Mouse (Mus musculus) forebrain, embryonic 14.5 days (tissue): ENCODE measurements around the gene Caap1. TPM values are rescaled to one million over a fixed set of nuclear protein-coding genes. Genes with fewer than 3 reads are reported as not detected.

Source experiments
- ATAC-seq: fragments of 200-750 bp; cut with Nextera tagmentation; 2 replicates; pipeline ENCODE4 v1.8.0; 2017; ENCODE audit warnings: mild to moderate bottlenecking, moderate library complexity
- DNase-seq: peaks from one replicate; pipeline ENCODE4 v3.0.0-alpha.2; 2015; ENCODE audit warnings: low spot score
- H3K27ac ChIP-seq: fragments of 300-500 bp; sonication (generic); 2 replicates; pipeline ENCODE4 v1.5.1; 2014; ENCODE audit warnings: low read depth, mild to moderate bottlenecking, control low read depth, low read length, moderate library complexity
- H3K27me3 ChIP-seq: fragments of 300-500 bp; sonication (generic); replicated peaks from 2 replicates; pipeline ENCODE4 v1.6.1; 2014; ENCODE audit warnings: low read length, control low read depth, mixed read lengths; ENCODE audit not compliant: control insufficient read depth, insufficient read depth
- H3K36me3 ChIP-seq: fragments of 300-500 bp; sonication (generic); 2 replicates; pipeline ENCODE4 v1.6.1; 2014; ENCODE audit warnings: low read length, control low read depth; ENCODE audit not compliant: control insufficient read depth, insufficient read depth
- H3K4me1 ChIP-seq: fragments of 300-500 bp; sonication (generic); 2 replicates; pipeline ENCODE4 v1.6.1; 2014; ENCODE audit warnings: antibody characterized with exemption, low read length, control low read depth; ENCODE audit not compliant: control insufficient read depth, insufficient read depth
- H3K4me2 ChIP-seq: fragments of 300-500 bp; sonication (generic); 2 replicates; pipeline ENCODE4 v1.6.1; 2014; ENCODE audit warnings: mild to moderate bottlenecking, control low read depth, low read length
- H3K4me3 ChIP-seq: fragments of 300-500 bp; sonication (generic); 2 replicates; pipeline ENCODE4 v1.5.1; 2014; ENCODE audit warnings: low read depth, low read length, control low read depth
- H3K9ac ChIP-seq: fragments of 300-500 bp; sonication (generic); 2 replicates; pipeline ENCODE4 v1.6.1; 2014; ENCODE audit warnings: mild to moderate bottlenecking, low read length, control low read depth, moderate library complexity
- H3K9me3 ChIP-seq: fragments of 300-500 bp; sonication (generic); replicated peaks from 2 replicates; pipeline ENCODE4 v1.6.1; 2016; ENCODE audit warnings: low read length, control low read depth, mixed read lengths; ENCODE audit not compliant: control insufficient read depth
- WGBS: fragments of 180-500 bp; shearing (Covaris S2); extraction: QIAGEN DNeasy Blood & Tissue Kit; methylation state at CpG from one replicate; pipeline ENCODE4 v1.1.7; 2014; 5-methylcytosine and 5-hydroxymethylcytosine counted together
- polyA plus RNA-seq: library from polyadenylated mRNA; unstranded; fragments of >200 nt; fragmentation: Nextera tagmentation; extraction: Ambion mirVana; gene quantifications from 2 replicates; pipeline ENCODE4 v1.2.1, GENCODE M21; 2014

Caap1 gene
- polyA plus RNA-seq, result 22.8 and 23.0 TPM in 2 replicates

DNA sequence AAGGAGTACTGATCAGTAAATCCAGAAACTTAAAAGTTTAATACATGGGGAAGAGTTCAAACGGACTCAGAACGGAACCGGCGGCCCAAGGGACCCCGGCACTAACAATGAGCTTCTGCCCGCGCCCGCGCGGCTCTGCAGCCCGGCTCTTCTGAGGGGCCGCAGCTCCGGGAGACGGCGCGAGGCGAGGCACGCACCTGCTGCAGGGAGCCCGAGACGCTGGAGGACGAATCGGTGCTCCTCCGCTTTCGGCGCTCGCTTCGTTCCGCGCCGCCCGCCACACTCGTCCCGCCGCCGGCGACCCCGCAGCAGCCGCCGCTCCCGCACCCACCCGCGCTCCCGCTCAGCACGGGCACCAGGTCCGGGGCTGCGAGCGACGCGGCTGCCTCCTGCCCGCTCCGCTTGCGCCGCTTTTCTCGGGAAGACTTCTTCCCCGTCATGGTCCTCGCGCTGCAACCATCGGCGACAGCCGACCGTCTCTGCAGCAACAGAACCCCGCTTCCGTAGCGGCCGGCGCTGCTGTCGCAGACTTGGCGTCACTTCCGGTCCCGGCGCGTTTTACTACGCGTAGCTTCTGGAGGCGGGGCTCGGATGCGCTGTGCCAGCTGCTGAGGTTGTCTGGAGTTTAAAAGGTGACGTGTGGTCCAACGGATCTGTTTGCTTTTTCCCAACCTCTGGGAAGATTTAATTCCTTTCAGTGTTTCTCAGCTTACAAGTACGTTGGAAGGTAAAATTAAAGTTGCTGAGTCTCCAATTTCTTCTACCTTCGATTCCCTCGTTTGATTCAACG, at the start of gene Caap1, which contains the start of gene Gm10306:
TSS of gene Caap1 (minus strand) at position 532 of the 790 bp plus-strand sequence.
TSS of gene Gm10306 (plus strand) at position 282 of the 790 bp plus-strand sequence.
- 2% methylated on average over 71 of the region's 83 CpGs for WGBS
- peak; percentile 99 for ATAC-seq
- Histone ChIP-seq H3K4me1 (peaks cover 8% of the 10 kb centered on the region; the same call in 1 of the 2 replicates), H3K9ac (peak within 1 kb of the TSS; percentile 89), H3K27me3 (no peaks in the 10 kb centered on the region), H3K4me2 (peak within 1 kb of the TSS; percentile 73), H3K9me3 (no peaks in the 10 kb centered on the region), H3K4me3 (peak within 1 kb of the TSS; percentile 95), H3K36me3 (no peaks in the 10 kb centered on the region), H3K27ac (peak within 1 kb of the TSS; percentile 84)
- peak; percentile 96 for DNase-seq

DNA sequence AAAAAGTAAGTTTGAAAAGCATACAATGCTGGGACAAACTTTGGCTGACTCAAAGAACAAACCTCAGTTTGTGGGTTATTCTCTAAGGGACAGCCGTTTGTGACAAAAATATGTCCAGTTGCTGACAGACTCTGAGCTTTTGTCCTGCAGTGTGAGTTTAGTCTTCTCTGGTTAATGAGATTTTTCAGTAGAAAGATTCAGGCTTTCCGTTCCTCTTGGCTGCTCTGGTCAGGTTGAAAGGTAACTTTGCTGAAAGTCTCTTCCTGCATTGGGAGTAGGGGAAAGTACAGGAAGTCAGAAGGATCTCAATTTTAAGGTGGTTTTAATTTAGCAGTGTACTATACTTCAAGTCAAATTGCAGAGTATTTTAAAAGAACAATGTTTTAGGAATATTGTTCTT, 49.0 kb upstream of the Caap1 start:
- no peak overlapping the region for H3K9ac ChIP-seq
- ATAC-seq, result no peak
- H3K4me3 ChIP-seq, result no peak overlapping the region
- H3K27ac ChIP-seq, result no peak overlapping the region
- DNase-seq, result no peak
- no peak overlapping the region for H3K4me2 ChIP-seq
- WGBS, result 91% methylated on average over 2 of the region's 2 CpGs
- no peaks in the 10 kb centered on the region for H3K36me3 ChIP-seq
- H3K27me3 ChIP-seq, result no peaks in the 10 kb centered on the region
- H3K9me3 ChIP-seq, result no peaks in the 10 kb centered on the region
- peaks cover 10% of the 10 kb centered on the region for H3K4me1 ChIP-seq

DNA sequence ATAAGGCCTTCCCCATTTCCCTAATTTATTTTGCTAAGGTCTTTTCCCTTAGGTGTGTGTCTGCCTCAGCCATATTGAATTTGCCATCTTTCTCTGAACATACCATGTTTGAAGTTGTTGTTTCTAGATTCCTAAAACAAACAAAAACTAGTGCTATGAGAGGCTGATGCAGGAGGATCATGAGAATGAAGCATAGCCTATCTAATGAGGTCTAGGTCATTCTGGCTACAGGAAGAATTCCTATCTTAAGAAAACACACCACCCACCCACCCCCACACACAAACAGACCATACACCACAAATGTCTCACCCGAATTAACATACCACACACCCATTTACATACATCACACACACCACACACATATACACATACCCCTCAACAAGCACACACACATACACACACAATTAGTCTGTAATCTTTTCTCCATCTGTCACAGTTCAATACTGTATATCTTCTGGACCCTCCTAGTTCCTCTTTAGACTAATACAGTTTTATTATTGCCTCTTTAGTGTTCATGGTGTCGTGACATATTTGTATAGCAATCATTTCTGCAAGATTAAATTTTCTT, 47.9 kb upstream of the Caap1 start:
- ATAC-seq (no peak), DNase-seq (no peak)
- Histone ChIP-seq H3K9ac (no peak overlapping the region), H3K27ac (no peak overlapping the region), H3K4me3 (0 out of 2 replicates have a peak overlapping the region, but pooled peaks have one; percentile 97), H3K9me3 (no peaks in the 10 kb centered on the region), H3K4me2 (no peak overlapping the region), H3K36me3 (no peaks in the 10 kb centered on the region), H3K27me3 (no peaks in the 10 kb centered on the region), H3K4me1 (peaks cover 10% of the 10 kb centered on the region)
- 93% methylated on average over 2 of the region's 2 CpGs for WGBS

DNA sequence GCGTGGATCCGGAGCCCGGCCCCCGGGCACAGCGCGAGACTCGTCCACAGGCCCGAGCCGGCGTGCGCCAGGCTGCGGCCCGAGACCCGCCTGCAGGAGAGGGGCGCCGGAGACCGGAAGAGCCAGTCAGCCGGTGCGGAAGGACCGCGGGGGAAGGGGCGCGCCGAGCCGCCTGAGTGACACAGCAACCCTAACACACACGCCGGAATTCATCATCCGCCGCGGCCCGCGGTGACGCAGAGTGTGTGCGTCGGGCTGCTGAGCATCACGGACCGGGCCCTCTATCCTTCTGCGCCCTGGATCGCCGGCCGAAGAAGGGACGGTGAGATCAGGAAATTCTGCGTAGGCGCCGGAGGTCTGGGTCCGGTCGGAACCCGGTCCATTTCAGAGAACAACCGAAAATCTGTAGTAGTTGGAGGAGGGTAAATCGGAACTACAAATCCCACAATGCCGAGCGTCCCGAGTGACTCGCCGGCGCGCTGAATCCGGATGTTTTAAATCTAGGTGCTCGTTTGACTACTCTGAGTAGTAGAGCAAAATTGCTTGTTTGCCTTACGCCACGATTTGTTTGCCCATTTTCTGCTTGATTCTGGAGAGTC, 46.5 kb upstream of the Caap1 start, which contains the start of gene Plaa:
TSS of gene Plaa (minus strand) at position 214 of the 599 bp plus-strand sequence.
- Histone ChIP-seq H3K36me3 (no peaks in the 10 kb centered on the region), H3K4me3 (peak within 1 kb of the TSS; percentile 97), H3K4me1 (peaks cover 10% of the 10 kb centered on the region), H3K9me3 (no peaks in the 10 kb centered on the region), H3K4me2 (peak within 1 kb of the TSS; percentile 81), H3K27me3 (no peaks in the 10 kb centered on the region), H3K9ac (peak within 1 kb of the TSS; percentile 96), H3K27ac (peak within 1 kb of the TSS; percentile 81)
- WGBS, result under 1% methylated on average over 59 of the region's 61 CpGs
- DNase-seq, result peak; percentile 96
- peak; percentile 99 for ATAC-seq

DNA sequence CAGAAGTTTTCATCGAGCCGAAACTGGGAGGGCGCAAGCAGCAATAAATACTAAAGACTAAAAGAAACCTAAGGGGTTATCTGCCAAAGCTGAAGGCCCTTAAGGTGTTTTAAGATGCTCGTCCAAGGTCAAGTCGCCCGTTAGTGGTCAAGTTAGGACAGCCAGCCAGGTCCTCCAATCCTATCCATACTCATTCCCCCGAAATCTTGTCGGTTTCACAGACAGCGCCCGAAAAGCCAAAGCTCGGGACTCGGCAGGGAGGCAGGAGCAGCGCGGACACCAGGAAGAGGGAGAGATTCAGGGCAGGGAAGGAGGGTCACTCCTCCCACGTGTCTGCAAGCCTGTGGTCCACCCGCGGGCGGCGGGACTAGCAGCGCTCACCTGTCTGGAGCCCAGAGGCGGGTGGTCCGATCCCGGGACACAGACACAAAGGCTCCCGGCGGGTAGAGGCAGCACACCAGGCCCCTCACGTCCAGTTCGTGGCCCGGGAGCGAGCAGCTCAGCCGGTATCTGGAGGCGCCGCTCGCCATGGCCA, 46.0 kb upstream of the Caap1 start:
- H3K9me3 ChIP-seq, result no peaks in the 10 kb centered on the region
- peak overlapping the region; percentile 81 for H3K27ac ChIP-seq
- H3K4me1 ChIP-seq, result peaks cover 10% of the 10 kb centered on the region
- ATAC-seq (no peak), DNase-seq (no peak)
- peak overlapping the region; percentile 97 for H3K4me3 ChIP-seq
- peak overlapping the region; percentile 81 for H3K4me2 ChIP-seq
- H3K27me3 ChIP-seq, result no peaks in the 10 kb centered on the region
- WGBS, result under 1% methylated on average over 29 of the region's 33 CpGs
- H3K36me3 ChIP-seq, result no peaks in the 10 kb centered on the region
- H3K9ac ChIP-seq, result peak overlapping the region; percentile 96

DNA sequence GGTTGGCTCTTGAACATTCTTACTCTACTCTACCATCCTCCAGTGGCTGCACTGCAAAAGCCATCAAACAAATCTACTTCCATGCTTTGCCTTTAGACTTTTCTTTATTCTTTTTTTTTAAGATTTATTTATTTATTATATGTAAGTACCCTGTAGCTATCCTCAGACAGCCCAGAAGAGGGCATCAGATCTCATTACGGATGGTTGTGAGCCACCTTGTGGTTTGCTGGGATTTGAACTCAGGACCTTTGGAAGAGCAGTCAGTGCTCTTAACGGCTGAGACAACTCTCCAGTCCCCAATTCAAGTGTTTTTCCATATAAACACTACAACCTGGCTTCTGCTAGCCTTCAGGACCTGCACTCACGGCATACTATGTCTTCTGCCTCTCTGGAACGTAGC, 44.8 kb upstream of the Caap1 start:
- 90% methylated on average over 4 of the region's 4 CpGs for WGBS
- Histone ChIP-seq H3K36me3 (no peaks in the 10 kb centered on the region), H3K27me3 (no peaks in the 10 kb centered on the region), H3K4me3 (peak overlapping the region; percentile 97; the same call in 1 of the 2 replicates), H3K27ac (no peak overlapping the region), H3K4me1 (peaks cover 10% of the 10 kb centered on the region), H3K4me2 (peak overlapping the region; percentile 81; the same call in 1 of the 2 replicates), H3K9ac (no peak overlapping the region), H3K9me3 (no peaks in the 10 kb centered on the region)
- no peak for DNase-seq
- no peak for ATAC-seq

DNA sequence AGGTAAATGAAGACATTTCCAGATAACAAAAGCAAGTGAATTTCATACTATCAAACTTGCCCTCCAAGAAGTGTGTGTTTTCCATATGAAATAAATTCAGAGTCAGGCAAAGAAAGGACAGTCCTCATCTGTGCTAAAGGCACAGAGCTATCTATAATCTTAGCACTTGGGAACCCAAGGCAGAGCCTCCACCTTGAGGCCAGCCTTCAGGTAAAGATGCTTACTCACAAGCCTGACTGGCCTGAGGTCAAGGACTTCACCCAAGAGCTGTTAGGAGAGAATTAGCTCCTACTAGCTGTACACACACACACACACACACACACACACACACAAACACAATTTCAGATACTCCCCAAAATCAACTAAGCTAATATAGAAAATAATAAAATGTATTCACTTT, 36.1 kb upstream of the Caap1 start:
- no peak overlapping the region for H3K4me3 ChIP-seq
- H3K9ac ChIP-seq, result no peak overlapping the region
- no peak overlapping the region for H3K4me2 ChIP-seq
- no peak overlapping the region for H3K27ac ChIP-seq
- DNase-seq (no peak), ATAC-seq (no peak)
- no peaks in the 10 kb centered on the region for H3K4me1 ChIP-seq
- H3K27me3 ChIP-seq, result no peaks in the 10 kb centered on the region
- H3K36me3 ChIP-seq, result no peaks in the 10 kb centered on the region
- H3K9me3 ChIP-seq, result no peaks in the 10 kb centered on the region

DNA sequence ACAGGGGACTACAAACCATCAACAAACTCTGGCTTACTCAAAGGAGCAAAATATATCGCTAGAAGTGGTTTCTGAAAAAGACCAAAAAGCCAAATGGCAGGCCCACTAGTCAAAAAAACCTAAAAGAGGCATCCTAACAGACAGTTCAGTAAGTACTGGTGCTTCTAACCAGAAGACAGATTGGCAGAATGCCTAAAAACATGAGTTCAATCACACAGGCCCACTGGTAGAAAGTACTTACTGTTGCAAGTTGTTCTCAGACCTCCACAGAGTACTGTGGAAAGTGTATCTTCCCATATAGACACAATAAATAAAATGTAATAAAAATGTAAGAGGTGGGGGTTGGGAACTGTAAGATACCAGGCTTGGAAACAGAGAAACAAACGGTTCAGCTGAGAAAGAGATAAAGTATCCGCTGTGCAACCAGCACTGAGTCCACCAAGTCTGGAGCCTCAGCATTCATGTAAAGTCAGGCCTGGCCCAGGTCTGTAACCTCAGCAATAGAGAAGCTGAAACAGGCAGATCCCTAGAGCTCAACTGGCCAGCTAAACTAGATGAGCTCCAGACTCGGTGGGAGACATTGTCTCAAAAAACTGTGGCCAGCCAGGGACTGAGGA, 35.3 kb upstream of the Caap1 start:
- no peak overlapping the region for H3K27ac ChIP-seq
- no peak for ATAC-seq
- 80% methylated on average over 4 of the region's 4 CpGs for WGBS

More for the DNA sequence above, 35.3 kb upstream of the Caap1 start:
- no peak for DNase-seq
- Histone ChIP-seq H3K36me3 (no peaks in the 10 kb centered on the region), H3K4me2 (no peak overlapping the region), H3K9me3 (no peaks in the 10 kb centered on the region), H3K27me3 (no peaks in the 10 kb centered on the region), H3K9ac (no peak overlapping the region), H3K4me1 (no peaks in the 10 kb centered on the region), H3K4me3 (no peak overlapping the region)
